ENCODE assay signal across 9 mouse cellular contexts in the genomic region with DNA sequence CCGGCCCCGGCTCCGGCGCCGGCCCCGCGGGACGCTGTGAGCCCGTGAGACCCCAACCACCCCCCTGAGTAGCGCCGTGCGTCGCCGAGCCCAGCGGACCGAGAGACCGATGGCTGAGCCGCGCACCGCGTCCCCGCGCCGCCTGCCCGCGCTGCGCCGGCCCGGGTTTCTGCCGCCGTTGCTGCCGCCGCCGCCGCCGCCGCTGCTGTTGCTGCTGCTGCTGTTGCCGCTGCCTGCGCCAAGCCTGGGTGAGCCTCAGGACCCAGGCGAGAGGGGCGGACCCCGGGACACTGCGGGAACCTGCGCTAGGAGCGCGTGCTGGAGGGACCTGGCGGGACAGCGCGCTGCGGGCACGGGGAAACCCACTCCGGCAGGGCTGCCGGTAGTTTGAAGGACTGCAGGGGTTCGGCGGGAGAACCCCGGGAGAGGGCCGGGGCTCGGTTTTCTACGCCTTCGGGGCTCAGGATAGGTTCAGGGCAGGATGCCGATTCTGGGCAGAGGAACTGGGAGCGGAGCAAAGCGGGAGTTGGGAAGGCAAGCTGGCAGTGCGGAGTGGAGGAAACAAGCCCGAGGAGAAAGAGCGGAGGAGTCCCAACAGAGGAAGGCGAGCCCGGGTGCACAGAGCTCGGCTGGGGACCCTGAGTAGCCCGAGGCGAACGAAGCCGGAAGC. TPM values are rescaled to one million over a fixed set of nuclear protein-coding genes. Genes with fewer than 3 reads are reported as not detected.
DNase-seq lines count a peak whose midpoint lies in the region; ATAC-seq and TF ChIP-seq lines count a peak whose summit lies in the region.
"Had no signal": no experiment of that assay in that cellular context is flagged by ENCODE, and none has a peak within 500 bp of the region (broad histone marks: within the 10 kb centered on the region; RNA-seq: fewer than 3 reads in every experiment).

No protein-coding gene starts in this region.

- H3K4me2 ChIP-seq in hindbrain, postnatal 0 days (ENCODE audit: low read depth, low read length), result peak overlapping the region; percentile 98

- peak; percentile 26 to 56 for DNase-seq in heart, adult 18-20 months
- no peak for DNase-seq in heart, postnatal 25 days (ENCODE audit: low spot score)
- DNase-seq in adrenal gland, adult 2 months, result peak; percentile 80
- peak; percentile 31 to 34 for DNase-seq in frontal cortex, postnatal 25 days (ENCODE audit: low spot score in 2 of 2)
- DNase-seq in hindbrain, postnatal 0 days (ENCODE audit: low spot score), result peak; percentile 70
- peak; percentile 34 for DNase-seq in liver
- DNase-seq in neural tube, embryonic 10.5 days (ENCODE audit: extremely low spot score, low spot score), result peak; percentile 86
- DNase-seq in thymus, postnatal 36 days, result peak; percentile 36

- no peaks in the 10 kb centered on the region for H3K9me3 ChIP-seq in hindbrain, postnatal 0 days (ENCODE audit: low read length)

- H3K4me3 ChIP-seq in hindbrain, postnatal 0 days (ENCODE audit: low read length), result peak overlapping the region; percentile 89

- H3K9ac ChIP-seq in hindbrain, postnatal 0 days (replicated peaks; ENCODE audit: low read length), result peak overlapping the region; percentile 88

- H3K36me3 ChIP-seq in hindbrain, postnatal 0 days (ENCODE audit: insufficient read depth, low read length), result no peaks in the 10 kb centered on the region

- H3K27me3 ChIP-seq in hindbrain, postnatal 0 days (ENCODE audit: insufficient read depth, low read length), result no peaks in the 10 kb centered on the region

- under 1% methylated on average over 72 of the region's 73 CpGs for WGBS in hindbrain, postnatal 0 days

- no peak for TF ChIP-seq CTCF in hindbrain, postnatal 0 days (IDR thresholded peaks at IDR 0.05; ENCODE audit: low read depth)

- H3K27ac ChIP-seq in hindbrain, postnatal 0 days, result peak overlapping the region; percentile 90

- intact Hi-C loops in heart, postnatal 25 days (cut with DNase I), result no loop called here

- H3K4me1 ChIP-seq in hindbrain, postnatal 0 days (ENCODE audit: insufficient read depth, low read length), result peaks cover 10% of the 10 kb centered on the region

- ATAC-seq in hindbrain, postnatal 0 days, result peak; percentile 73

RNA-seq across cellular contexts. Expression of gene Igdcc3, which starts 0.5 kb away (rescaled TPM):
- under 1 TPM; 0.15 to 0.18 TPM for total RNA-seq in heart, adult 18-20 months (2021)
- total RNA-seq in heart, postnatal 25 days (2021), result under 1 TPM in 1 of 2 experiments, not detected in 1; 0.08 TPM
- 1 to 10 TPM; 1.1 to 1.4 TPM for total RNA-seq in adrenal gland, adult 2 months (2021)
- polyA plus RNA-seq in adrenal gland, adult 2 months (2012; rRNA removed), result 2.6 and 4.8 TPM in 2 replicates
- total RNA-seq in hindbrain, postnatal 0 days (2014; rRNA removed), result 2.3 and 6.3 TPM in 2 replicates
- 5.2 and 6.2 TPM in 2 replicates for polyA plus RNA-seq in hindbrain, postnatal 0 days (2015; fragmentation: Nextera tagmentation; extraction: Ambion mirVana)

RNA-seq across cellular contexts. Expression of gene Igdcc4, which starts 40.2 kb away (rescaled TPM):
- total RNA-seq in heart, adult 18-20 months (2021), result 10 to 100 TPM; 12.3 to 13.8 TPM
- total RNA-seq in heart, postnatal 25 days (2021), result 10 to 100 TPM in 1 of 2 experiments, 1 to 10 TPM in 1; 8.9 to 10.3 TPM
- total RNA-seq in adrenal gland, adult 2 months (2021), result 10 to 100 TPM; 22.5 to 33.7 TPM
- 37.5 and 38.9 TPM in 2 replicates for polyA plus RNA-seq in adrenal gland, adult 2 months (2012; rRNA removed)
- total RNA-seq in hindbrain, postnatal 0 days (2014; rRNA removed), result 51.1 and 56.8 TPM in 2 replicates
- 12.2 and 13.2 TPM in 2 replicates for polyA plus RNA-seq in hindbrain, postnatal 0 days (2015; fragmentation: Nextera tagmentation; extraction: Ambion mirVana)
- total RNA-seq: neutrophil, adult 5-6 weeks had no signal

RNA-seq across cellular contexts. Expression of gene Parp16, which starts 53.7 kb away (rescaled TPM):
- total RNA-seq in heart, adult 18-20 months (2021), result 1 to 10 TPM; 2.3 to 2.9 TPM
- total RNA-seq in heart, postnatal 25 days (2021), result 1 to 10 TPM; 4.2 TPM
- 10 to 100 TPM; 13.5 to 22.3 TPM for total RNA-seq in adrenal gland, adult 2 months (2021)
- polyA plus RNA-seq in adrenal gland, adult 2 months (2012; rRNA removed), result 41.9 and 49.8 TPM in 2 replicates
- total RNA-seq in hindbrain, postnatal 0 days (2014; rRNA removed), result 2.6 and 6.7 TPM in 2 replicates
- 5.9 and 6.3 TPM in 2 replicates for polyA plus RNA-seq in hindbrain, postnatal 0 days (2015; fragmentation: Nextera tagmentation; extraction: Ambion mirVana)
